Mouse (Mus musculus) gastrocnemius, postnatal 36 days (tissue): ENCODE results near the gene Klrb1c. TPM values are rescaled to one million over a fixed set of nuclear protein-coding genes. Genes with fewer than 3 reads are reported as not detected.
"Not testable (repeated sequence)": the region's sequence is repeated elsewhere in the genome, so short reads cannot be mapped to it uniquely, and the experiment has no call there.

ENCODE experiments used
- DNase-seq, 2 experiments: peaks; one replicate each; pipeline ENCODE4 v3.0.0; 2022
- intact Hi-C: fragments of 180-260 bp; cut with DNase I; formaldehyde crosslinking; loops from one replicate; pipeline ENCODE4 v1.15.1; 2025
- total RNA-seq, 2 experiments: library from RNA; stranded (reverse); gene quantifications; 2 replicates each; pipeline ENCODE4 v1.2.3; 2021

Klrb1c gene
- total RNA-seq, 2 experiments from 2014 or later = not detected

- intact Hi-C loops = loop anchor here (5.0 to 10.0 kb wide), 2 partner anchors 474 to 771 kb away; partner anchors contain the start of gene Gabarapl1
- DNase-seq = no peak
Observed at GRCm38 (mm10) chr6:128761144-128761540, 27.9 kb downstream of the Klrb1c start.

- peak; percentile 73 to 88 for DNase-seq
Observed at GRCm38 (mm10) chr6:128760416-128761143, 28.4 kb downstream of the Klrb1c start.

GRCm38 (mm10) chr6:128760016-128760415, 29.0 kb downstream of the Klrb1c start:
- peak; percentile 84 to 95 for DNase-seq
- intact Hi-C loops = loop anchor here (5.0 to 10.0 kb wide), 2 partner anchors 475 to 772 kb away; partner anchors contain the start of gene Gabarapl1

More at GRCm38 (mm10) chr6:128760416-128761143, 28.4 kb downstream of the Klrb1c start:
- intact Hi-C loops = loop anchor here (5.0 to 10.0 kb wide), 2 partner anchors 474 to 772 kb away; partner anchors contain the start of gene Gabarapl1

DNA sequence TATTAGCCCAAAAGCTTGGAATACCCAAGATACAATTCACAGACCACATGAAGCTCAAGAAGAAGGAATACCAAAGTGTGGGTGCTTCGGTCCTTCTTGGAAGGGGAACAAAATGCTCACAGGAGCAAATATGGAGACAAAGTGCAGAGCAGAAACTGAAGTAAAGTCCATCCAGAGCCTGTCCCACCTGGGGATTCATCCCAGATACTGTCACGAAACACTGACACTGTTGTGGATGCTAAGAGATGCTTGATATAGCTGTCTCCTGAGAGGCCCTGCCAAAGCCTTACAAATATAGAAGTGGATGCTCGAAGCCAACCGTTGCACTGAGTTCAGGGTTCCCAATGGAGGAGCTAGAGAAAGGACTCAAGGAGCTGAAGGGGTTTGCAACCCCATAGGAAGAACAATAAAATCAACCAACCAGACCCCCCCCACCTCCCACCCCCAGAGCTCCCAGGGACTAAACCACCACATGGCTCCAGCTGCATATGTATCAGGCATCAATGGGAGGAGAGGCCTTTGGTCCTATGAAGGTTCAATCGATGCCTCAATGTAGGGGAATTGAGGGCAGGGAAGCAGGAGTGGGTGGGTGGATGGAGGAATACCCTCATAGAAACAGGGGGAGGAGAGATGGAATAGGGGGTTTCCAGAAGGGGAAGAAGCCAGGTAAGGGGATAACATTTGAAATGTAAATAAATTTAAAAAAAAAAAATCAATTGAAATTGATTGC, 29.6 kb downstream of the Klrb1c start:
- intact Hi-C loops = no loop called here
- no peak for DNase-seq

GRCm38 (mm10) chr6:128755402-128755763, 33.6 kb downstream of the Klrb1c start:
- intact Hi-C loops, DNase-seq: not testable (repeated sequence)

DNA sequence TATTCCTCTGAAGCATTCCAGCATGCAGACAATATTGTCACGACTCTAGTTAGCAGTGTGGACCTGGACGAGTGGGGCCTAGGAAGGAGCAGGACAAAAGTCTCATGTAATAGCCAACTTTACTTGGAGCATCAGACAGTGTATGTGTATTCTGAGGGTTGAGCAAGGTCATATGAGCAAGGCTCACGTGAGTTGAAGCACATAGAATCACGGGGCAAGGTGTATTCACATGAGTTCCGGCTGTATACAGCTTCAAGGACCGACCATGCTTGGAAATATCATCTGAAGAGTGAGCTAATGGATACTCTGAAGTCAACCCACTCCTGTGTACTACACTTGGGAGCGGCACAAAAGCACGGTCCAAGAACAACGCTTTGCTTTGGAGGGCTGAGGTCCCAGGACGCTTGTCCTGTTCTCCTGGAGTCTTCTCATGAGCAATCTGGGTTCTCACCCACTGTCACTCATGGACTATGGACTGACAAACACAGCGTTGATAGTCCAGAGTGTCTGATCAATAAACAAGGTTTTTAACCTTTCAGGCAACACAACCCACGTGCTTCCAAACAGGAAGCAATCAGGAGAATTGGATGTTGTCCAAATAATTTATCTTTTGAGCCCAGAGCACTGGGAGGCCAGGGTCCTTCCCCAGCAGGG, 34.1 kb downstream of the Klrb1c start:
- intact Hi-C loops = loop anchor here (5.0 kb wide), 1 partner anchor 123 kb away; no protein-coding TSS in a partner anchor

GRCm38 (mm10) chr6:128754265-128754664, 34.8 kb downstream of the Klrb1c start:
- intact Hi-C loops = loop anchor here (5.0 kb wide), 1 partner anchor 122 kb away; no protein-coding TSS in a partner anchor

More for the DNA sequence above, 34.1 kb downstream of the Klrb1c start:
- not testable (repeated sequence) for DNase-seq

DNA sequence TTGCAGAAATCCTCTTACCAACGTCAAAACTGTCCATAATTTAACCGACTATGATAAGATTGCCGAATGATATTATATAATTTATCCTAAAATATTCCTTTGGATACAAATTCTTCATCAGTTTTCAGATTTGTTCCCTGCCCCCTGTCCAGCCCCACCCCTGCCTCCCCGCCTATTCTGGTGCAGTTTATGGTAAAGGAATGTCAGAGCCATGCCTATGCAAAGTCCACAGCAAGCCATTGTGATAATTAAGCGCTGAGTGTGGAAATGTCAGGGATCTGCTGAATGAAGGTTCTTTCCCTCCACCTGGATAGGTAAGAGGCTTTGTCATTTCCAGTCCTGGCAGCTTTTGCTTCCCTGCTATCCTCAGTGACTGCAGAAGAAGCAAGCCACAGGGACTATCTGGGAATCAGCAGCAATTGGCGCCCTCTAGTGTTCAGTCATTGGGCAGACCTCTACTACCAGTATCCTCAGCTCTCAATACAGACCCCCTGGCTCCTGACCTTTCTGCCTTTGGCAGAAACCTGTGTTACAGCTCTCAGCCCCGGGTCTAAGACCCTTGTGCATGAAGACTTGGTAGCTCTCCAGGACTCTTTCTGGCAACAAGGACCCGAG, 35.3 kb downstream of the Klrb1c start:
- intact Hi-C loops = loop anchor here (5.0 kb wide), 1 partner anchor 121 kb away; no protein-coding TSS in a partner anchor
- peak; percentile 48 to 62 for DNase-seq

More at GRCm38 (mm10) chr6:128754265-128754664, 34.8 kb downstream of the Klrb1c start:
- DNase-seq = not testable (repeated sequence)

GRCm38 (mm10) chr6:128747006-128747405, 42.0 kb downstream of the Klrb1c start:
- DNase-seq, intact Hi-C loops: not testable (repeated sequence)

DNA sequence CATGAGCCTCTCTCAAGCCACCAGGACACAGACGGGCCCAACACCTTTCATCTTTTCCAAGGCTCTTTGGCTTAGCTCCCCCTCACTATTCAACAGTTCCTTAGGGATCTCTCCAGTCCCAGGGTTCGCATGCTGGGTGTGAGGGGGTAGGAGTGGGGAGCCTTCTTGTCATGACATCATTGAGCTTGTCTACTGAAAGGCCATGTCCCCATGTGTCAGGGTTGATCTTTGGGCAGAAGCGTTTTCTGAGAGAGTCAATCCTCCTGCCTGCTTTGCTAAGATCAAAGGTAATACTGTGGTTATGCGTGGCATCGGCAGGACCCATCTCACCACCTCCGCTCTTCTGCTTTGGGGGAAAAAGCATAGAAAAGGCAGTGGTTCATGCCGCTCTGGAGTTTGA, 51.6 kb downstream of the Klrb1c start:
- intact Hi-C loops = no loop called here
- no peak for DNase-seq

GRCm38 (mm10) chr6:128736100-128736499, 52.9 kb downstream of the Klrb1c start:
- DNase-seq = no peak
- intact Hi-C loops = no loop called here

GRCm38 (mm10) chr6:128734896-128735295, 54.1 kb downstream of the Klrb1c start:
- intact Hi-C loops = no loop called here

DNA sequence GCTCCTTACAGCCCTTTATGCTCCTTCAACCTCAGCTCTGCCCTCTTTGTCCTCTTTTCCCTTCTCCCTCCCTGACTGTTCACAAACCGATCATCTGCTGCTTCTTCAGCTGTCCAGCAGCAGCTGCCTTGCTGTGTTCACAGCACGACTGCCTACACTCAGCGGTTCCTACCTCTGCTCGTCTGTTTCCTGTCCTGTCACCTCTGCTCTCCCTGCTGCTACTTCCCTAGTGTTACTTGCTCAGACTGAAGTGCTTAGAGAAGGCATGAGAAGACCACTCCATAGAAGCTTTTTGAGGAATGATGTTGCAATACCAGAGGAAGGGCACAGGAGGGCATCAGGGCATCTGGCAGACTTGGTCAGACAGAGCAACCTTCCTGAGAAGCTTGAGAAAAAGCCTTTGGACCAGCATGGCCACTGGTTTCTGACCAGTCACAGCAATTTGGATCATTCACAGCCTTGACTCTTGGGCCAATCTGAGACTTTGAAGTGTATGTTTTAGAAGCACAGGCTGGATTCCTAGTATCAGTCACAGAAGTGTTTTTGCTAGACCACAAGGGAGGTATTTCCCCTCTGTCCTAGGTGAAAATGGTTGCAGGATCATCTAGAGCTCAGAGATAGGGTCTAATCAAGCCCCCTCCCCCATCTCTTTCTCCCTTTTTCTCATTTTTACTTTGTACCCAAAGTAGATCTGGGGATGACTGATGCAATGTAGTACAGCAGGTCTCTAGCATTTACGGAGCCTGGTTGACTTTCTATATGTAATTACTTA, 54.9 kb downstream of the Klrb1c start:
- DNase-seq = no peak
- intact Hi-C loops = no loop called here

More at GRCm38 (mm10) chr6:128734896-128735295, 54.1 kb downstream of the Klrb1c start:
- no peak for DNase-seq

DNA sequence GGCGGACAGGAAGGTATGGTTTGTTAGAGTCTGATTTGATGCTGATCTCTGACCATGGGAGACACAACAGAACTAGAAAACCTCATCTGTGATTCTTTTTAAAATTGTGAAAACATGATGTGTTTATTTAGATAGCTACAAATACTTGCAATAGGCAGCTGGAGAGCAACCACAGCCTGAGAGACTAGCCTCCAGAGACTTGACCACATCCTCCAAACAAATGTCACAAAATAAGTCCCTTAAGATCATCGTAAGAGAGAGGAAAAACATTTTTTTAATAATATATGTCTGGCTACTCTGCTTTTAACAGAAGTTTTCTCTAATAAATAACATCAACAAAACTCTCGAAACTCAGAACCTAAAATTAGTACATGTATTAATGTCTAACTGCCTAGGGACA, 57.0 kb downstream of the Klrb1c start:
- intact Hi-C loops = no loop called here
- DNase-seq = no peak

Other genes with a start within 250 kb of the Klrb1c start
- gene A2ml1, start 207.6 kb downstream of the Klrb1c start, total RNA-seq = not detected
- not detected for gene Klrb1a, start 165.7 kb downstream of the Klrb1c start, total RNA-seq
- gene Clec2h, start 126.8 kb downstream of the Klrb1c start, total RNA-seq = not detected
- not detected for gene Klrb1, start 66.2 kb downstream of the Klrb1c start, total RNA-seq
- gene Gm44511, start 37.1 kb upstream of the Klrb1c start, total RNA-seq = not detected
- gene Klrb1b, start 37.1 kb upstream of the Klrb1c start, total RNA-seq = not detected
- under 1 TPM in 1 of 2 experiments, not detected in 1; 0.18 TPM for gene Clec2i, start 98.4 kb upstream of the Klrb1c start, total RNA-seq
- not detected for gene BC035044, start 101.9 kb upstream of the Klrb1c start, total RNA-seq
- gene Clec2g, start 145.2 kb upstream of the Klrb1c start, total RNA-seq = 1 to 10 TPM; 2.3 to 2.5 TPM